Mouse (Mus musculus): Measurements from ENCODE around the gene Ank. TPM values are rescaled to one million over a fixed set of nuclear protein-coding genes. Genes with fewer than 3 reads are reported as not detected.

Gene Ank
- polyA plus RNA-seq, 1 experiment: 20.7 TPM

- no peak for TF ChIP-seq CTCF (IDR thresholded peaks at IDR 0.05; ENCODE audit: control insufficient read depth, insufficient read depth, low read length)
- no peak for TF ChIP-seq POLR2A (IDR thresholded peaks at IDR 0.05; ENCODE audit: borderline replicate concordance, control insufficient read depth, low read depth, low read length)
- WGBS: 60% methylated on average over 6 of the region's 6 CpGs
- Histone ChIP-seq H3K4me3 (replicated peaks; ENCODE audit: control insufficient read depth, low read depth, low read length) (no peak overlapping the region), H3K27ac (ENCODE audit: control insufficient read depth, insufficient read depth, low read depth, low read length, poor library complexity) (no peak overlapping the region), H3K4me1 (ENCODE audit: control insufficient read depth, insufficient read depth, low read length) (no peaks in the 10 kb centered on the region; the same call in 1 of the 2 replicates)
Measured at GRCm38 (mm10) chr15:27618778-27619533, 152.5 kb downstream of the Ank start.

DNA sequence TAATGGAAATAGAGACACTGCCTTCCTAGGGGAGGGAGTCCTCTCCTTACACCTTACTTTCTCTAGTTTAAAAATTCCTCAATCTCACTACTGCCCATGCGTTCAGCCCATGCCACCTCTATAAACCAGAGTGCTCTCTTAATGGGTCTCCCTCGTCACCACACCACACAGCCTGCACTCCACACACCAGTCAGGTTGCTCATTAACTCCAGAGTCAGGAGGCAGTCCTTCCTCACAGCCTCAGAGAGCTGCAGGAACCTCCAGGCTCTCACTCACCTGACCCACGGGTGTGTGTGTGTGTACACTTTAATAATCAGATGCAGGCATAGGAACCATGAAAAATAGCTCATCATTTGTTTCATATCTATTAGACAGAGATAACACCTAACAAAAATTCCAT, 153.2 kb downstream of the Ank start:
- H3K27ac ChIP-seq (ENCODE audit: control insufficient read depth, insufficient read depth, low read depth, low read length, poor library complexity): no peak overlapping the region
- TF ChIP-seq CTCF (IDR thresholded peaks at IDR 0.05; ENCODE audit: control insufficient read depth, insufficient read depth, low read length): no peak
- TF ChIP-seq POLR2A (IDR thresholded peaks at IDR 0.05; ENCODE audit: borderline replicate concordance, control insufficient read depth, low read depth, low read length): no peak
- 73% methylated on average over 3 of the region's 3 CpGs for WGBS
- no peak overlapping the region for H3K4me3 ChIP-seq (replicated peaks; ENCODE audit: control insufficient read depth, low read depth, low read length)
- peaks cover 2% of the 10 kb centered on the region; the same call in 1 of the 2 replicates for H3K4me1 ChIP-seq (ENCODE audit: control insufficient read depth, insufficient read depth, low read length)

- H3K4me3 ChIP-seq (replicated peaks; ENCODE audit: control insufficient read depth, low read depth, low read length): no peak overlapping the region
- H3K4me1 ChIP-seq (ENCODE audit: control insufficient read depth, insufficient read depth, low read length): peaks cover 2% of the 10 kb centered on the region; the same call in 1 of the 2 replicates
- no peak overlapping the region for H3K27ac ChIP-seq (ENCODE audit: control insufficient read depth, insufficient read depth, low read depth, low read length, poor library complexity)
- WGBS: 70% methylated on average over 6 of the region's 6 CpGs
- TF ChIP-seq CTCF (IDR thresholded peaks at IDR 0.05; ENCODE audit: control insufficient read depth, insufficient read depth, low read length) (no peak), POLR2A (IDR thresholded peaks at IDR 0.05; ENCODE audit: borderline replicate concordance, control insufficient read depth, low read depth, low read length) (no peak)
Measured at GRCm38 (mm10) chr15:27620475-27621185, 154.2 kb downstream of the Ank start.

DNA sequence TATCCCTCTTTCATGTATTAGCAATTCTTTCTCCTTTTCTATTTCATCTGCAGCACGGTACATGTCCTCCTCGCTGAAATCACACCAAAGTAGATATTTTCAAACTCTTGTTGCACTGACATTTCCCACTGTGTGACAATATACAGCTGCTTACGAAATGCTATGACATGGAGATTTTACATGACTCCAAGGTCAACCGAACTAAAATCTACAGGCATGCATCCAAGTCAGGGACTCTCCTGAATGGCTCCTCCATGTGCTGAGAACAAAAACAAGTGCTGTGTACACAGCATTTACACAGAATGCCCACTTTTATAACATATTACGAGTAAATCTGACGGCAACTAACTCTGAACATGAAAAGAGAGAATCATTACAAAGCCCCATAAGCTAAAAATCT, 156.8 kb downstream of the Ank start:
- 83% methylated on average over 6 of the region's 6 CpGs for WGBS
- peaks cover 15% of the 10 kb centered on the region; the same call in 1 of the 2 replicates for H3K4me1 ChIP-seq (ENCODE audit: control insufficient read depth, insufficient read depth, low read length)

GRCm38 (mm10) chr15:27625014-27625889, 158.8 kb downstream of the Ank start:
- Histone ChIP-seq H3K4me1 (ENCODE audit: control insufficient read depth, insufficient read depth, low read length) (peaks cover 17% of the 10 kb centered on the region; the same call in 1 of the 2 replicates), H3K27ac (ENCODE audit: control insufficient read depth, insufficient read depth, low read depth, low read length, poor library complexity) (peak overlapping the region; percentile 42), H3K4me3 (replicated peaks; ENCODE audit: control insufficient read depth, low read depth, low read length) (no peak overlapping the region)
- 11% methylated on average over 13 of the region's 13 CpGs for WGBS
- TF ChIP-seq CTCF (IDR thresholded peaks at IDR 0.05; ENCODE audit: control insufficient read depth, insufficient read depth, low read length) (no peak), POLR2A (IDR thresholded peaks at IDR 0.05; ENCODE audit: borderline replicate concordance, control insufficient read depth, low read depth, low read length) (no peak)

More for the DNA sequence above, 156.8 kb downstream of the Ank start:
- Histone ChIP-seq H3K27ac (ENCODE audit: control insufficient read depth, insufficient read depth, low read depth, low read length, poor library complexity) (no peak overlapping the region), H3K4me3 (replicated peaks; ENCODE audit: control insufficient read depth, low read depth, low read length) (no peak overlapping the region)
- TF ChIP-seq CTCF (IDR thresholded peaks at IDR 0.05; ENCODE audit: control insufficient read depth, insufficient read depth, low read length): no peak
- no peak for TF ChIP-seq POLR2A (IDR thresholded peaks at IDR 0.05; ENCODE audit: borderline replicate concordance, control insufficient read depth, low read depth, low read length)

GRCm38 (mm10) chr15:27625890-27626255, 159.4 kb downstream of the Ank start:
- 75% methylated on average over 10 of the region's 10 CpGs for WGBS
- Histone ChIP-seq H3K27ac (ENCODE audit: control insufficient read depth, insufficient read depth, low read depth, low read length, poor library complexity) (peak overlapping the region; percentile 42; the same call in 1 of the 2 replicates), H3K4me1 (ENCODE audit: control insufficient read depth, insufficient read depth, low read length) (peaks cover 17% of the 10 kb centered on the region; the same call in 1 of the 2 replicates)

DNA sequence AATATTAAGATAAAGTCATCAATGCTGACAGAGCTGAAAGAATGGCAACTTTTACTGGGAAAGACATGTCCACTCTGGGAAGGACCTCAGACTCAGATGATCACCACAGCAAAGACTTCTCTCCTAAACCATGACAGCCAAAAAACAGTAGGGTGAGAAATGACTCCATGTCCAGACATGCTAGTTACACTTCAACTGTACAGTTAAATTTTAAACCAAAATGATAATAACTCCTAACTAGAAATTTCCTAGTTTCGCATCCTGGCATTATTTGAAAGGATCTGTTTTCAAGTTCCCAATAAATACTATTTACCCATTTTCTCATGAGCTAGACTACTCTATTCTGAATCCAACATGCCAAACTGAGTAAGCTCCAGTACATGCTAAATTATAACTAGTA, 159.8 kb downstream of the Ank start:
- H3K4me1 ChIP-seq (ENCODE audit: control insufficient read depth, insufficient read depth, low read length): peaks cover 17% of the 10 kb centered on the region; the same call in 1 of the 2 replicates
- TF ChIP-seq POLR2A (IDR thresholded peaks at IDR 0.05; ENCODE audit: borderline replicate concordance, control insufficient read depth, low read depth, low read length) (no peak), CTCF (IDR thresholded peaks at IDR 0.05; ENCODE audit: control insufficient read depth, insufficient read depth, low read length) (no peak)
- H3K27ac ChIP-seq (ENCODE audit: control insufficient read depth, insufficient read depth, low read depth, low read length, poor library complexity): no peak overlapping the region
- 92% methylated on average over 1 of the region's 1 CpGs for WGBS
- H3K4me3 ChIP-seq (replicated peaks; ENCODE audit: control insufficient read depth, low read depth, low read length): no peak overlapping the region

More at GRCm38 (mm10) chr15:27625890-27626255, 159.4 kb downstream of the Ank start:
- TF ChIP-seq CTCF (IDR thresholded peaks at IDR 0.05; ENCODE audit: control insufficient read depth, insufficient read depth, low read length): no peak
- no peak for TF ChIP-seq POLR2A (IDR thresholded peaks at IDR 0.05; ENCODE audit: borderline replicate concordance, control insufficient read depth, low read depth, low read length)
- H3K4me3 ChIP-seq (replicated peaks; ENCODE audit: control insufficient read depth, low read depth, low read length): no peak overlapping the region
